Mouse (Mus musculus): ENCODE measurements around the gene Prl5a1. TPM values are rescaled to one million over a fixed set of nuclear protein-coding genes. Genes with fewer than 3 reads are reported as not detected.

Prl5a1 gene
- not detected in 2 replicates for polyA plus RNA-seq (2012; rRNA removed)

DNA sequence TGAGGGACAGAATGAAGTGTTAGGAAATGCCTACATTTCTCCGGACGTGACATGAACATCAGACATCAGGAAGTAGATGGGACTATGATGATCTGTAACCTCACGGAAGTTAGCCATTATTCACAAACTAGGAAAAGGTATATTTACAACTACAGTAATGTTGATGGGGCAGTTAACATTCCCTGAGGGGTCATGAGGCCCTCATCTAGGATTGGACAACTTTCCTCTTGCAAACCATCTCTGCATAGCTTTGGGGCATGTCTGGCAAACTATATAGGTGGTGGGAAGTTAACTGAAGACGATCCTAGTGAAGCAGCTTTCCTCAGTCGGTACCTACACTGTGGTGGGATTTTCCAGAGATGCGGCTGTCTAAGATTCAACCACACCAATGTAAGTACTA is at the start of gene Prl5a1:
Gene Prl5a1 (plus strand): TSS at position 301 of the 400 bp plus-strand sequence.
- Histone ChIP-seq H3K27ac (ENCODE audit: insufficient read depth, low read length) (no peak within 1 kb of the TSS), H3K4me1 (ENCODE audit: control insufficient read depth, insufficient read depth, low read length) (no peaks in the 10 kb centered on the region), H3K4me3 (ENCODE audit: insufficient read depth, low read length) (no peak within 1 kb of the TSS)
- TF ChIP-seq POLR2A (IDR thresholded peaks at IDR 0.05; ENCODE audit: extremely low read depth, insufficient read depth, low read length), result no peak
- no peak for TF ChIP-seq CTCF (IDR thresholded peaks at IDR 0.05; ENCODE audit: extremely low read depth, insufficient read depth, low read length)

DNA sequence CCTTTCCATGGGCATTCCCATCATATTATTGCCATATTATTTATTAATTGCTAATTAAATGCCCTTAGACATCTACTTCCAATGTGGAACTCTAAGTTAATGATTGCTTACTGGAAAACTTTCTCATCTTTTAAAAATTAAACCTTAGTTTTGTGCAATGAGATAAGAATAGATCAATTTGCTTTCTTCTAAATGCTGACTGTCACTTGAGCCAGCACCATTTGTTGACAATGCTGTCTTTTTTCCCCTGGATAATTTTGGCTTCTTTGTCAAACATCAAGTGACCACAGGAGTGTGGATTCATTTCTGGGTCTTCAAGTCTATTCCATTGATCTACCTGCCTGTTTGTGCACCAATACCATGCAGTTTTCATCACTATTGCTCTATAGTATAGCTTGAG is 46.1 kb upstream of the Prl5a1 start:
- TF ChIP-seq CTCF (IDR thresholded peaks at IDR 0.05; ENCODE audit: extremely low read depth, insufficient read depth, low read length) (no peak), POLR2A (IDR thresholded peaks at IDR 0.05; ENCODE audit: extremely low read depth, insufficient read depth, low read length) (no peak)
- Histone ChIP-seq H3K27ac (ENCODE audit: insufficient read depth, low read length) (no peak overlapping the region), H3K4me1 (ENCODE audit: control insufficient read depth, insufficient read depth, low read length) (no peaks in the 10 kb centered on the region), H3K4me3 (ENCODE audit: insufficient read depth, low read length) (no peak overlapping the region)

- H3K4me3 ChIP-seq (ENCODE audit: insufficient read depth, low read length), result no peak overlapping the region
- H3K27ac ChIP-seq (ENCODE audit: insufficient read depth, low read length), result no peak overlapping the region
- H3K4me1 ChIP-seq (ENCODE audit: control insufficient read depth, insufficient read depth, low read length), result no peaks in the 10 kb centered on the region
- TF ChIP-seq CTCF (IDR thresholded peaks at IDR 0.05; ENCODE audit: extremely low read depth, insufficient read depth, low read length) (no peak), POLR2A (IDR thresholded peaks at IDR 0.05; ENCODE audit: extremely low read depth, insufficient read depth, low read length) (no peak)
Measured at GRCm38 (mm10) chr13:28108536-28108935, 33.7 kb upstream of the Prl5a1 start.

DNA sequence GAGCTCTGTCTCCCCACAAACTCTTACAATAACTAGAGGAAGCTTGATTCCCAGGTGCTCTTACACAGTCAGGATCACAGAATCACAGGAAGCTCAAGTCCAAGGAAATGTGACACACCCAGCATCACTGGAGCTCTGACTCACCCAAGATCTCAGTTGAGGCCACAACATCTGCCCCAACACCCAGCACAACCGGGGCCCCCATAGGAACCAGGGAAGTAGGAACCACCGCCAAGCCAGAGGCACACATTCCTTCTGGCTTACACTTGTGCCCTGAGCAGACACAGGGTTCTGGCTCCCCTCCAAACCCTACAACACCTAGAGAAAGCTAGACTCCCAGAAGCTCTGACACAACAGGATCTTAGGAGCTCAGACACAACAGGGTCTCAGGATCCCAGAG is 9.5 kb upstream of the Prl5a1 start:
- no peak overlapping the region for H3K27ac ChIP-seq (ENCODE audit: insufficient read depth, low read length)
- H3K4me3 ChIP-seq (ENCODE audit: insufficient read depth, low read length), result no peak overlapping the region
- H3K4me1 ChIP-seq (ENCODE audit: control insufficient read depth, insufficient read depth, low read length), result no peaks in the 10 kb centered on the region
- TF ChIP-seq CTCF (IDR thresholded peaks at IDR 0.05; ENCODE audit: extremely low read depth, insufficient read depth, low read length) (no peak), POLR2A (IDR thresholded peaks at IDR 0.05; ENCODE audit: extremely low read depth, insufficient read depth, low read length) (no peak)

- Histone ChIP-seq H3K27ac (ENCODE audit: insufficient read depth, low read length) (no peak overlapping the region), H3K4me3 (ENCODE audit: insufficient read depth, low read length) (no peak overlapping the region), H3K4me1 (ENCODE audit: control insufficient read depth, insufficient read depth, low read length) (no peaks in the 10 kb centered on the region)
- no peak for TF ChIP-seq CTCF (IDR thresholded peaks at IDR 0.05; ENCODE audit: extremely low read depth, insufficient read depth, low read length)
- no peak for TF ChIP-seq POLR2A (IDR thresholded peaks at IDR 0.05; ENCODE audit: extremely low read depth, insufficient read depth, low read length)
Measured at GRCm38 (mm10) chr13:28135790-28136189, 6.5 kb upstream of the Prl5a1 start.

Other genes starting within 250 kb of the Prl5a1 start
- not detected in 2 replicates for gene Prl4a1, start 126.3 kb upstream of the Prl5a1 start, polyA plus RNA-seq (2012; rRNA removed)
- 2.8 and 3.9 TPM in 2 replicates for gene Gm11361, start 115.0 kb downstream of the Prl5a1 start, polyA plus RNA-seq (2012; rRNA removed)